Mouse (Mus musculus) left cerebral cortex, adult 9 months (tissue): ENCODE data around the gene Mtm1.
A peak's percentile ranks its signal among the peaks of the same experiment; 100 is the strongest.

Experiments
- DNase-seq, 2 experiments: peaks; one replicate each; pipeline ENCODE4 v3.0.0; 2022; ENCODE audit warnings: low spot score in 2 of 2

Mtm1 gene

DNA sequence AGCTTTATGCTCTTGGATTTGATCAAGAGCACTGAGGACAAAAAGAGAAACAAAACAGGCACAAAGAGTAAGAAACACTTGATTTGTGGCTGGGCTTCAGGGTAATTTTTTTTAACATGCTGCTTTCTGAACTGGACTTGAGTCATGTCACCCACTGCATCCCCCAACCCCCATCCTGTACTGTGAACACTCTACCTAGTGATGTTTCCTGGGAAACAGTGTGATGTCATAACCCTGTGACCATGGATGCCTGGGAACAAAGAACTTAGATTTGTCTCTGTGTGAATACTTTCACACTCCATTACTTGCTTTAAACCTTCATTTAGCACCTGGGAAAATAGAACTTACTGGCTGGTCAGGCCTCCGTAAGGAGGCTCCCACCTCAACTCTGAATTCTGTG is at the start of gene Mtm1:
Gene Mtm1, plus strand, starts transcription at position 301 of the 400 bp plus-strand sequence.
- DNase-seq, result no peak

DNA sequence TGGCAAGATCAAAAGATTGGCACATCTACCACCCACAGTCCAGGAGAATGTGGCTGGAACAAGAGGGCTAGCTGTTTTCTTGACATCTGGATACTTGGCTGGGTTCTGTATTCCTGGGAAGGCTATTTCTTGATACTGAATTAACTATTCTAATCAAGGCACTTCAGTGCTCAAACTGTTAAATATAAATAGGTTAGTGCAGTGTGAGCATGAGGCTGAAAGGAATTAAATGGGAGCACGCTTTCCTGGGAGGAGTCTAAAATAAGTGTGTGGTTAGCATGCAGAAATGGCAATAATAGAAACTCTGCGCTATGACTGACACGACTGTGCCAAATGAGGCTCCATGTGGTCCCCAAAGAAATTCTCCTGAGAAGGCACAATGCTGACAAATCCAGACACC is 29.0 kb upstream of the Mtm1 start:
- DNase-seq, result no peak

DNA sequence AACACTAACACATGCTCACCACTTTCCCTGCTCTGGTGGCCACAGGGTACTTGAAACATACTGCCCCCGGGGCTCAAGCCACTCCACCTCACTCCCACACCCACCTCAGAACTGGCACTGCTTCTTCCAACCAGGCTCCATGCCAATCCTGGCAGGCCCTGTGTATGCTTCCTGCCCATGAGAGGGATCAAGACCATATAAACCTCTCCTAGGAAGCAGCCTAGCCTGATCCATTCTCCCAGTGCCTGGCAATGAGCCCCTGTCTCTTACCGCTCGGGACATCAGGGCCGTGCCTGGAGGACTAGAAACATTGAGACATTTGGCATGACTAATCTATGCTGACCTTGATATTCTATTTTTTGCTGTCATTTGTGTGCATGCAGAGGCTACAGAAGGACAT is 26.9 kb upstream of the Mtm1 start:
- DNase-seq, result no peak

DNA sequence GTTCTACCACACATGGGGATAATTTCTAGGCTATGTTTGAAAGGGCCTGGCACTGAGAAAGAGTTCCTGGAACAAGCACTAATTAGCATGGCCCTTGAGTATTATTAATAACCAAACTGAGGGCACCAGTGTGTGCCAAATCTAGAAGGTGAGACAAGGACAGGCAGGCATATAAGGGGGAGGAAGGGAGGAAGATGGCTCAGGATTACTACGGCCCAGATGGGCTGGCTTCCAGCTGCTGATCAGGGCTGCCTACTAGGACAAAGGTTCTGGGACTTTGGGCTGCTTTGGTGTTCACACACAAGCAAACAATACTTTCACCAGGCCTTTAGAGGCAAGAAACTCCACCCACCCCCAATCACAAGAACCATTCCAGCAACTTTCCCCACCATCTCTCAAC is 24.2 kb upstream of the Mtm1 start:
- DNase-seq, result no peak

DNA sequence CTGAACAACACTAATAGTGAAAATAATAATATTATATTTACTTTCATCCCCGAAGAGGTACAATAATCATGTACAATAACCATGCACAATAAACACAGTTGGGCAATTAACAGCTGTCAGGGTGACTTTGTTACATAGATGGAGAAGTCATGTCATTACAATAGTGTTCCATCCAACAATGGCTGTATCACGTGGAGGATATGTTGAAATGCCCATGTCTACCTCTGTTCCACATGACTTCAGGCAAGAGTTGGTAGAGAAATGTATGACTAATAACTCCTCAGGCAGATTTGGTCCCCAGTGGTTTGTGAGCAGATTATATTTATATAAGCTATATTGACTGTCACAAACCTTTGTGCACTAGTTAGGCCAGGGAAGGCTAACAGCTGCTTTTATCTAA is 5.8 kb upstream of the Mtm1 start:
- DNase-seq, result no peak

DNA sequence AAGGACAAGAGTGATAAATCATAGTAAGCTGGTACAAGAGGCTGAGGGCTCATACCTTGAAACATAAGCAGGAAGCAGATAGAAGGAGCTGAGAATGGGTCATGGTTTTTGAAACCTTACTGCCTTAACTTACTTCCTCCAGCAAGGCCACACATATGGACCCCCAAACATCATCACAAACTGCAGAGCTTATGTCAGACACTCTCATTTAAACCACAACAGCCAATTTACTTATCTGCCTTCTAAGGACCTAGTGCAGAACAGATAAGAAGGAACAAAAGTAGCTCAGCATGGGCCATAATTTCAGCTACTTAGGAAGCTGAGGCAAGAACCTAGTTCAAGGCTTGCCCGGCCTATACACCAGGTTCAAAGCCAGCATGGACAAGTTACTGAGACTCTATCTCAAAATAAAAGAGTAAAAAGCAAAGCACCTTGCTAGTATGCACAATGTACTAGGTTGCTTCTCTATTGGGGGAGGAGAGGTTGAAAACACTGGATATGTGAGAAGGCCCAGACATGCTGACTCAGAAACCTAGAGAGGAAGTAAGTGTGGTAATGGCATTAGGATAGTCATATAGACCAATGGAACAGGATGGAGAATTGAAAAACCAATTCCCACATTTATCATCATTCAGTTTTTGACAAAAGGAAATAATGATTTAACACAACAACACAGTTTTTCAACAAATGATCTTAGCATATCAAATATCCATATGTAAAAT is 4.6 kb upstream of the Mtm1 start:
- DNase-seq, result no peak

DNA sequence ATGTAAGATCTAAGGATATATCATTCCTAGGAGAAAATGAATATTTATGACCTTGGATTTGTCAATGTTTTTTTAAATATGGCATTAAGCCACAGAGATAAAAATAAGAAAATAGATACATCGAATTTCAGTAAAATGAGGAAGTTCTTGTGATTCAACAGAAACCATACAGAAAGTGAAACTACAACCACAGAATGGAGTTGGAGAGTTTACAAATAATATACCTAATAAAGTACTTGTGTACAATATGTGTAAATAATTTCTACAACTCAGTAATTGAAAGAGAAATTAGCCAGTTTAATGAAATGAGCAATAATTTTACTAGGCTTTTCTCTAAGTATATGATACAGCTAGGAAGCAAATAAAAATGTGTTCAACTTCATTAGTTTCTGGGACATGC is 4.0 kb upstream of the Mtm1 start:
- DNase-seq, result no peak

DNA sequence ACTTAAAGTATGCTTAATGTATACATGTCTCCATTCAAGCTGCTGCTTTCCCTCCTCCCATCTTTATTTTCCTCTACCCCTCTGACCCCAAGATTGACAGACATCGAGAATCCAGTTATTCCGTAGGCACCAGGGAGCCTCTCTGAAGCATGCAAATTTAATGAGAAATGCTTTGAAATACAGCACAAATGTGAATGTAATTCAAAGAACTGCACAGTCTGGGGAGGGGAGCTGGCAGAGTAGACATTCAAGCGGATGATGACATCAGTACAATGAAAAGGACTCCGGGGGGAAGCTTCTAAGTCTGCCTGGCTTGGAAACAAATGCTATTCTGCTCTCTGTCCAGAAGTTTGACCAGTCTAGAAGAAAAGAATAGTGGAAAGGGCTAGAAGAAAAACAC is 2.3 kb downstream of the Mtm1 start:
- DNase-seq, result no peak

DNA sequence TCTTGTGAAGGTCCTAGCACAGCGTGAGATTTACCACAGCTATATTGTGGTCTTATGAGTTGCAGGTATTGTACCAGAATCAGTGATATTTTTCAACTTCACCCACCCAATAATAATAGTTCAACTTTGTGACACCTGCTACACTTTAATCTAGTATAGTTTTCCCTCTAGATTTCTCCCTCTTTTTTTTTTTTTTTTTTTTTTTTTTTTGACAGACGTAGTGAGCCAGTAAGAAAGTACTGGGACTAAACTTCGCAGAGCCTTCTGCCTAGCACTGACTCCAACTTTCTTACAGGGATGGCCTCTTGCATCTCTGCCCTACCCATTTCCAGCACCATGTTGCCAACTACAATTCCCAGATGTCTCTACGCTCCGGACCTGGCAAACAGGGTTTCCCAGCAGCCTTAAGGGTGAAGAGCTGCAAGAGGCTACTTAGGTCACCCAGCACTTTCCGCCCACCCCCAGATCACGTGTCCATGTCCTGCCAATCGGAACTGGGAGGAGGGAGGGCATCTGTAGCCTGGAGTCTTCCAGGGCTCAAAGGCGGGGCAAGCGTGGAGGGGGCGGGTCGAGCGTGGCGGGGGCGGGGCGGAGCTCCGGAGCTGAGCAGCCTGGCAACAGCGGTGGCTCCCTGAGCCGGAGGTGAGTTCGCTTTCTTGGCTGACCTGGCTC is 4.0 kb downstream of the Mtm1 start:
- DNase-seq, result peak; percentile 81 to 82

DNA sequence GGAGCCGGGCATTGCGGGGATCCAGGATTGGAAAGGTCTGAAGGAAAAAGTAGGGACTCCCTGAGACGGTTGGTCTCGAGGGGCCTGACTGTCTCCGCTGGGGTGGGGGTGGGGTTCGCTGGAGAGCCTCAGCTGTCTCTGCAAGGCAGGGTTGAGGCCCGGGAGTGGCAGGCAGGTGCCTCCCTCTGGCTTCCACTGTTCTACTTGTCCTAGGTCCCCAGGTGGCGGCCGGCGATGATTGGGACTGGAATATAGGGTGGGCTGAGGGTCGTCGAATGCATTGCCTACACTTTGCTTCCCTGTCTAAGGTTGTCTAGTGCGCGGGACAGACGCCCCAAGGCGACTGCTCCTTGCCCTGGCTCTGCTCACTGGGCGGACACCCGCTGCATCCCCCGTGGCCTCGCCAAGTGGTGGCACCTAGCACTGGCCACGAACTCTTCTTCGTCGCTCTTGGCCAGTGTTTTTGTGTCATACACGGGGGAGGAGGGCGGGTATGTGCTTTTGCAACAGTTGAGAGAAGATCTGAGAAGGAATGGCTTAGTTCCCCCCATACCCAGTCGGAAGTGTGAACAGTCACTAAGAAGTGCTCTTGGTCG is 4.6 kb downstream of the Mtm1 start:
- DNase-seq, result no peak

DNA sequence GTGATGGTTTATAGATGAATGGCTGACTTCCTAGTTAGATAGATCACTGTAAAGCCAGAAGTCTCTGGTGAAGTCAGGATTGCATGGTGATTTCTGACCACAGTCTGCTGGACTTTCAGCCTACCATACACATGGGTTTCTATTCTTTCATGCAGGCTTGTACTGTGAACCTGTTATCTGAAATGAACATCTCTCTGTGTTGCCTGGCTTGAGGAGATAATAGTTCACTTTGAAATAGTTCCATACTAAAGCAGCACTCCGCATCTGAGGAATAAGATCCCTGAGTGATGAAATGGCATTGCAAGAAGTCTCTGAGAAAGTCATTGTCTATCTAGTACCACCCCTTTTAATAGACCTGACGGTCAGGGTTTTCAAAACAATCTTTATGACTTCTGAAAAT is 6.3 kb downstream of the Mtm1 start:
- DNase-seq, result no peak

DNA sequence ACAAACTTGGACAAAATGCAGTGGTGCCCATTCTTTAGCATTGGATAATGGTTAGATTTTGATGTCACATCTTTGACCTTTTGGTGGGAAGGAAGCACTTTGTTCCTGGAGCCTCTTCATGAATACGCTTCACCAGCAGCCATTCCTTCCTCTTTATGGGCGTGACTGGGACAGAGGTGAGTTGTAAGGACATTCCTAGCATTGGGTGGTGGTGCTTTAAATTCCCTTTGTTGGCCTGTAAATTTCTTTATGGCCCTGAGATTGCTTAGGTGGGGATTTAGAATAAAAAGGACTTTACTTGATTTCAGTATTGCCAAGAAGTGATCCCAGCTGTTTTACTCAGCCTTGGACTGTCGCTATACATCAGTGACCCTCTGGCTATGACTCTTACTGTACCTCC is 8.3 kb downstream of the Mtm1 start:
- no peak for DNase-seq

DNA sequence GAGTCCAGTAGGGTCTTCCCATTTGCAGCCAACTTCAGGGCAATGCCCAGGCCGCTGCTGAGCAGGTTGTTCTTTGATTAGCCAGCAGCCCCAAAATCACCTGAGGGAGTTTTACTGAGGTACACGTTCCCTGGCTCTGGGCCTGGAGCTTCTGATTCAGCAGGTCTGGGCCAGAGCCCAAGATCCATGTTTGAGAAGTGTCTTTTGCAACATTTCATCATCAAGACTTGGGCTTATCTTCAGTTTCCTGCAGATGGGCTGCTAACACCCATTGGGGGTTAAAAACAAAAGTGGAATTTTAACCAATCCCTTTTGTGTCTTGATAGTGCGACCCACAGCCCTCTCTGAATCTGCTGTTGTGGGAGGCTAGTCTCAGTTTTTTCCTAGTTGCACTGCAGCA is 10.3 kb downstream of the Mtm1 start:
- no peak for DNase-seq

DNA sequence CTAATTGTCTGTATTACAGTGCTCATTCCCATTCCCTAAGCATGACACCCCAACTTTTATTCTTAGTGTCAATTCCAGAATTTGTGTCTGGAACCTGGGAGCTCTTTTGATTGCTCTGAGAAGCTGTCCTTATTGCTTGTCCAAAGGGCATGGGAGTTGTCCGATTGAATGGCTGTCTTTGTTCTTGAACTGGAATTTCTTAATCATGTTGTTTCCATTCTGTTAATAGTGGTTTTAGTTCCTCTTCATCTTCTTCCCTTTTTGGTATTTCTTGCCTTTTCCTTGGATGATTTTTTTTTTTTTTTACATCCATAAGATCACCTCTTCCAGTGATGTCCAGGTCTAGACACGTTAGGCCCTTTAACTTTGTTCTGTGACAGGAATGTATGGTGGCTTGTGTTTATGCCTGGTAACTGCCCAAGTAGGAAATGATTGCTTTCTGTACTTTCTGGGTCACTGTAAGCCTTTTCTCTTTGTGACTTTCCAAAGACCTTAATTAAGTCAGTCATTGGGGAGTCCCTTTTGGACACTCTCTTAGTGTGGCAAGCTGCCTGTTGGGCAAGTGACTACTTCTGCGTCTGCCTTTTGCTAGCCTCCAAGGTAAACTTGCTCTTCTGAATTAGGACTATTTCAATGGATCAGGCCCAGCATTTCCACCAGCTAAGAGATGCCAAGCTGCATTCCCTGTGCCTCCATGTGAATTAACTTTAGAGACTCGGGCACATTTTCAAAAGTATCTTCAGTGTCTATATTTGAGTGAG is 12.3 kb downstream of the Mtm1 start:
- DNase-seq, result no peak

DNA sequence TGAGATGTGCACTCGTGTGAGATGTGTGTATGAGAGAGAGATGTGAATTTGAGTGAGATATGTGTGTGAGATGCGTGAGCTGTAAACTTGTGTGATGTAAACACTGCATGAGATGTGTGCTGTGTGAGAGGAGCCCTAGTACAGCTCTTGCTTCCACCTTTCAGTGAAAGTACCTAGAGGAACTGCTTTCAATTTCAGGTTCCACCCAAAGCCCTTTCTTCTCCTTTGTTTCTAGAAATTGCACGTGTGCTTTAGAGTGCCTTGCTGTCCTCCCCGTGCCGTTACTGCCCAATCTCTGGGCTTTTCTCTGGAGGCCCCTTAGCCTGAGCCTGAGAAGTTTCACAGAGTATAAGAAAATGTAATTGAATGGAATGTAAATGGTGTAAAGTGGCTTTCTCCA is 16.3 kb downstream of the Mtm1 start:
- DNase-seq, result no peak

DNA sequence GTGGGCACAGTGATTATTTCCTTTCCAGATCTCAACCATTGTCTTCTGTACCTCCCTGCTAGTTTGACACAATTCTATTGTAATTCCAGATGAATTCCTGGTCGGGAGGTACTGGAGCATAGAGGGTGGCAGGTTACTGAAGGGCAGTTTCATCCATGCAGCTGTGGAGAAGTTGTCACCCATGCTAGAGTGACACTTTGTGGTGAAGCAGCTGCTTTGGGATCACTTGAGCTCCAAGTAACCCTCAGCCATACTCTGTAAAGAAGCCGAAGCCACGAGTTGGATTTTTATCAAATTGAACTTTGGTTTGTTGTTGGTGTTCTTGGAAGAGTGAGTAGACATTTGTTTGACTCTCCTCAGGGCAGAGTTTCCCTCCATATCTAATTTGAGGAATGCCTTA is 17.6 kb downstream of the Mtm1 start:
- DNase-seq, result no peak

DNA sequence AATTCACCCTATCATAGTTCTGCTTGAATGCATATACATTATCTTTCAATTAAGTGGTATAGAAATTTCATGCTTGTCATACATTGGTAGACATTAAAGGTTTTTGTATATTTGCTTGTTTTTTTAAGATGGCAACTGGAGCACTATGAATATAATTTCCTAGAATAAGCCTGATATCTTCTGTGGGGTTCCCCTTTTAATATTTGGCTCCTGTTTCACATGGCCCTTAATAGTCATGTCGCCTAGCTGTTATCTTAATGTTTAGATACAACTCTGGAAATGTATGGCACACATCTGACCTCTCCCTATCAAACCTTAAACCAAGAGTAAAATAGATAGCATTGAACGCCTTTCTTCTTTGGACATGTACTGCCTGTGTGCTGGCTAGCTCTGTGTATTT is 20.3 kb downstream of the Mtm1 start:
- DNase-seq, result no peak

DNA sequence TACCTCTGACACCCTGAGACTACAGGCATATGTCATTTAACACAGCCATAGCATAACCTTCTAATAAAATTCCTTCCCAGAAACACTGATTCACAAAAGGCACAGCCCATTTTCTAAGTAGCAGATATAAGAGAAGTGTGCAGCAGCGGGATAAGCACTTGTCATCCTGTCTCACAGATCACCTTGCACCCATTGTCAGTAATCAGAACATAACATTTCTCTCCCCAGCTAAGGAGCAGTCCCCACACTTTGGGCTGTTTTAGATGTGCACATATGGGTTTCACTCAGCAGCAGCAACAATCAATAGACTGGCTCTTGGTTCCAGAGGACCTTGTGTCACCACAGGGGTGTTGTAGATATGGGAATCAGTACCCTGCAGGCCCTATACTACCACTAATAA is 45.9 kb downstream of the Mtm1 start:
- no peak for DNase-seq

DNA sequence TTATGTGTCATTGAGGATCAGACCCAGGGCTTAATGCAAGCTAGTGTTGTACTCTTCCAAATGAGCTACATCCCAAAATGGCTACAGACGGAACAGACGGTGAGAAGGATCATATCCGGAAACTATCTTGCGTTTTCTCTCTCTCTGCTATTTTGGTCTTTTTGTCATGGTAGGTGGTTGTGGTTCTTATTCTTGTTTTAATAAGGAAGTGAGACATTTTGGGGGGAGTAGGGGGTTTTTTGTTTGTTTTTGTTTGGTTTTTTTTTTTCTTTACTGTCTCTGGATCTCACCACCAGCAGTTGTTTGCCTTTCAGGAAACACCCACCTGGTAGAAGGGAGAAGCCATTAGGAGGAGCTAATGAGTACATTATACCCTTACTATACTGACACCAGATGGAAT is 50.3 kb downstream of the Mtm1 start:
- DNase-seq, result no peak

DNA sequence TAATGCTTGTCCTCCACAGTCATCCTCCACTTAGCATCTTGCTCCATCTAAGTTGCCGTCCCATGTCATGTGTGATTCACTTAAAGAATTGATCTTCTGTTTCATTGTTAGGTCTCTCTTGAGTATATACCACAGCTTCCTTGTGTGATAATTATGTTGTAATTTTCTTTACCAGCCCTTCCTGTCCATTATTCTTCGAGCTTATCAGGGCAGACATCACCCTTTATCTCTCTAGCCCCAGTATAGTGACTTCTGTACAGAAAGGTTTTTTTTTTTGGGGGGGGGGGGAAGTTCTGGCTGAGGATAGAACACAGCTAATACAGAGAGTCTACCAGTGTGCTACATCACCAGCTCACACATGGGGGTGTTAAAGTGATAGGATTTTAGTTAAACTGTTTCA is 53.7 kb downstream of the Mtm1 start:
- DNase-seq, result no peak

DNA sequence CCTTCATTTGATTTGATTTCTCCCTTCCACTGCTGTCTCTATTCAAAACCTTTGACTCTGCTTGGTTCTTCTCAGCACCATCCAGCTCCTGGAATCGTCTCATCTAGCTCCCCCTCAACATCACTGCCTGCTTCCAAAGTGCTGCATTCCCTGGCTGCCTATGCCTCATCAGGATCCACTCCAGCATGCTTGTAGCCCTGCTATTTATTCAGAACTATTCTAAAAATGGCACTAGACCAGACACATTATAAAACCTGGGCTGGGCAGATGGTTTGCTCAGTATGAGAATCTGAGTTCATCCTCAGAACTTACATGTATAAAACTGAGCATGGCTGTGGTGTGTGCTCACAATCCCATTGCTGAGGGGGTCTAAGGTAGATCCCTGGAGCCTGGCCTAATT is 58.4 kb downstream of the Mtm1 start:
- DNase-seq, result peak; percentile 16 to 52

DNA sequence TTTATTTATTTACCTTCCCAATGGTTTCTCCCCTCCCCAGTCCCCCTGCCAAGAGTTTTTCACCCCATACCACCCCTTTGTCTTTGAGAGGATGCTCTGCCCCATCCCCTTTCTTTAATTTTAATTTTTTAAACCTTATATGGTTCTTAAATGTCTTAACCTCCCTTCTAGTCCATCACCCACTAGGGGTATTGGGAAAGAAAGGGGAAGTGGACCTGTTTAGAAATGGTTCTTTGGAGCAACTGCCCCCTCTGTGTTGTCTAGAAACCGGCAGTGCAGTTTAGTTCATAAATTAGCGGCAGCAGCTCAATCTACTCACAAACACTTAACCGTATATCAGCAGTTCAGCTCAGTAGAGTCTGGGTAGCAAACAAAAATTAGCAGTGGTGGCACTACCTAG is 63.6 kb downstream of the Mtm1 start:
- DNase-seq, result no peak

DNA sequence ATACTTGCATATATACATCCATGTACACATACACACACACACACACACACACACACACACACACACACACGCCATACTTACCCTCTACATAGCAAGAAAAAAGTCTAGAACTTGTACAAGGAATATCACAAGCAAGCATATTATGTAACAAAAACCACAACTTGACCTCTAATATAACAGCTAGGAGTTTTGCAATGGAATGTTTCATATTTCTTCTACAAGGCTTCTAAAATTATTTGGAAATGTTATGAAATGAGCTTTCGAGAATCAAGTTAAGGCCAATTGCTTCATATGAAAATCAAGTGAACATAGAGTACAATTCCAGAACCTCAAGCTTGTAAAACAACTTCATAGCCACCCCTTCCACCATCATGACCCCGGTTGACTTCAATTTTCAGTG is 74.9 kb downstream of the Mtm1 start:
- DNase-seq, result no peak
